Mouse (Mus musculus) Patski (cell line): ENCODE data around the gene Zfp992. TPM values are rescaled to one million over a fixed set of nuclear protein-coding genes. Genes with fewer than 3 reads are reported as not detected.
"Not testable (repeated sequence)": the region's sequence is repeated elsewhere in the genome, so short reads cannot be mapped to it uniquely, and the experiment has no call there.

Source experiments
- ATAC-seq: fragments of 100-300 bp; one replicate; pipeline ENCODE4 v1.8.0; 2021
- CTCF ChIA-PET: fragments of 350-600 bp; sonication (Branson Sonifier 250); formaldehyde crosslinking; loops from one replicate; lab custom pipeline; 2022; ENCODE audit warnings: inconsistent platforms; lab: Charles Lee
- POLR2A ChIA-PET: fragments of 350-600 bp; sonication (Branson Sonifier 250); formaldehyde crosslinking; loops from one replicate; lab custom pipeline; 2022; ENCODE audit warnings: antibody characterized with exemption, inconsistent platforms; lab: Charles Lee
- DNase-seq: peaks from one replicate; pipeline ENCODE4 v3.0.0-alpha.2; 2011; ENCODE audit warnings: low read depth, low spot score
- H3K27me3 ChIP-seq: fragments of 371-371 bp; one replicate; pipeline ENCODE4 v1.5.1; 2021
- CTCF ChIP-seq: fragments of 100-300 bp; IDR thresholded peaks from one replicate; pipeline ENCODE4 v1.5.1; 2021
- in situ Hi-C: fragments of 300-500 bp; cut with MboI; formaldehyde crosslinking; loops from 3 replicates; pipeline ENCODE4 v1.11.1; 2018; ENCODE audit warnings: low pct_unique_long_range_greater_than_20kb, mixed read lengths
- polyA plus RNA-seq: library from polyadenylated mRNA; unstranded; gene quantifications from one replicate; pipeline ENCODE4 v1.2.3, GENCODE M21; 2021

The Zfp992 gene
- polyA plus RNA-seq, 1 experiment from 2014 or later: 0.86 TPM

GRCm38 (mm10) chr4:146454896-146455295, 6.1 kb downstream of the Zfp992 start:
- DNase-seq (no peak), ATAC-seq (no peak)
- in situ Hi-C loops: no loop called here
- ChIA-PET CTCF (no interaction called here), POLR2A (no interaction called here)
- no peak for TF ChIP-seq CTCF
- H3K27me3 ChIP-seq: no peaks in the 10 kb centered on the region

GRCm38 (mm10) chr4:146455321-146455721, 6.5 kb downstream of the Zfp992 start:
- no peak for TF ChIP-seq CTCF
- CTCF ChIA-PET: no interaction called here
- DNase-seq (no peak), ATAC-seq (no peak)
- in situ Hi-C loops: no loop called here
- POLR2A ChIA-PET: no interaction called here
- H3K27me3 ChIP-seq: no peaks in the 10 kb centered on the region

GRCm38 (mm10) chr4:146456061-146456726, 7.4 kb downstream of the Zfp992 start:
- in situ Hi-C loops: no loop called here
- no peak for DNase-seq
- no peaks in the 10 kb centered on the region for H3K27me3 ChIP-seq
- ATAC-seq: no peak
- CTCF ChIA-PET: no interaction called here
- POLR2A ChIA-PET: no interaction called here
- TF ChIP-seq CTCF: no peak

- ATAC-seq (no peak), DNase-seq (no peak)
- in situ Hi-C loops: no loop called here
- no peaks in the 10 kb centered on the region for H3K27me3 ChIP-seq
- ChIA-PET POLR2A (no interaction called here), CTCF (no interaction called here)
- TF ChIP-seq CTCF: no peak
Measured at GRCm38 (mm10) chr4:146457126-146457525, 8.3 kb downstream of the Zfp992 start.

- no peak for DNase-seq
- no peaks in the 10 kb centered on the region for H3K27me3 ChIP-seq
- ATAC-seq: no peak
- POLR2A ChIA-PET: no interaction called here
- CTCF ChIA-PET: no interaction called here
- no peak for TF ChIP-seq CTCF
- in situ Hi-C loops: no loop called here
Measured at GRCm38 (mm10) chr4:146457720-146458119, 8.9 kb downstream of the Zfp992 start.

- DNase-seq, H3K27me3 ChIP-seq, POLR2A ChIA-PET, ATAC-seq, CTCF ChIA-PET, in situ Hi-C loops: not testable (repeated sequence)
Measured at GRCm38 (mm10) chr4:146459822-146460221, 11.0 kb downstream of the Zfp992 start.

- POLR2A ChIA-PET, DNase-seq, CTCF ChIA-PET, in situ Hi-C loops, H3K27me3 ChIP-seq, ATAC-seq: not testable (repeated sequence)
Measured at GRCm38 (mm10) chr4:146460685-146461084, 11.9 kb downstream of the Zfp992 start.

GRCm38 (mm10) chr4:146463649-146464351, 15.0 kb downstream of the Zfp992 start:
- CTCF ChIA-PET, in situ Hi-C loops, DNase-seq, POLR2A ChIA-PET, ATAC-seq, H3K27me3 ChIP-seq: not testable (repeated sequence)

GRCm38 (mm10) chr4:146469984-146470383, 21.2 kb downstream of the Zfp992 start:
- in situ Hi-C loops, CTCF ChIA-PET, DNase-seq, POLR2A ChIA-PET, H3K27me3 ChIP-seq, ATAC-seq: not testable (repeated sequence)

GRCm38 (mm10) chr4:146474181-146474580, 25.4 kb downstream of the Zfp992 start:
- in situ Hi-C loops, H3K27me3 ChIP-seq, ATAC-seq, CTCF ChIA-PET, POLR2A ChIA-PET, DNase-seq: not testable (repeated sequence)

GRCm38 (mm10) chr4:146474716-146475676, 26.2 kb downstream of the Zfp992 start:
- DNase-seq, H3K27me3 ChIP-seq, ATAC-seq, in situ Hi-C loops, CTCF ChIA-PET, POLR2A ChIA-PET: not testable (repeated sequence)

GRCm38 (mm10) chr4:146476260-146476659, 27.4 kb downstream of the Zfp992 start:
- in situ Hi-C loops, ATAC-seq, POLR2A ChIA-PET, DNase-seq, CTCF ChIA-PET, H3K27me3 ChIP-seq: not testable (repeated sequence)

GRCm38 (mm10) chr4:146476959-146477358, 28.1 kb downstream of the Zfp992 start:
- in situ Hi-C loops, CTCF ChIA-PET, DNase-seq, ATAC-seq, POLR2A ChIA-PET, H3K27me3 ChIP-seq: not testable (repeated sequence)

GRCm38 (mm10) chr4:146480376-146481096, 31.7 kb downstream of the Zfp992 start:
- POLR2A ChIA-PET, DNase-seq: not testable (repeated sequence)

More at GRCm38 (mm10) chr4:146480376-146481096, 31.7 kb downstream of the Zfp992 start:
- CTCF ChIA-PET, ATAC-seq, H3K27me3 ChIP-seq, in situ Hi-C loops: not testable (repeated sequence)
